Comparison of ENCODE assay signal across 22 mouse cellular contexts in genomic region chrX:144374196-144374595, GRCm38 (mm10).
"Had no signal": no experiment of that assay in that cellular context is flagged by ENCODE, and none has a peak within 500 bp of the region (broad histone marks: within the 10 kb centered on the region; RNA-seq: fewer than 3 reads in every experiment).

No protein-coding gene starts in this region.

- DNase-seq: liver, postnatal 0 days; lung, adult 2 months; lung, postnatal 14 days; lung, postnatal 36 days; retina, postnatal 1 day; right cerebral cortex, adult 18-20 months; right cerebral cortex, postnatal 25 days; right cerebral cortex, postnatal 4 days; spleen, adult 18-20 months; thymus, adult 2 months; thymus, postnatal 25 days; thymus, postnatal 4 days had no signal

- H3K4me2 ChIP-seq: lung, embryonic 15.5 days; midbrain, embryonic 11.5 days; midbrain, embryonic 13.5 days; midbrain, embryonic 15.5 days; neural tube, embryonic 12.5 days; stomach, embryonic 15.5 days had no signal

- H3K4me3 ChIP-seq: lung, embryonic 15.5 days; megakaryocyte, embryonic 14.5 days; midbrain, embryonic 13.5 days; midbrain, embryonic 15.5 days; neural tube, embryonic 12.5 days; stomach, embryonic 15.5 days had no signal

- H3K9me3 ChIP-seq: lung, embryonic 15.5 days; megakaryocyte, embryonic 14.5 days; midbrain, embryonic 15.5 days; neural tube, embryonic 12.5 days; stomach, embryonic 15.5 days had no signal

- H3K4me1 ChIP-seq: lung, embryonic 15.5 days; megakaryocyte, embryonic 14.5 days; midbrain, embryonic 13.5 days; midbrain, embryonic 15.5 days; neural tube, embryonic 12.5 days; stomach, embryonic 15.5 days had no signal

- H3K27me3 ChIP-seq: lung, embryonic 15.5 days; megakaryocyte, embryonic 14.5 days; midbrain, embryonic 13.5 days; midbrain, embryonic 15.5 days; neural tube, embryonic 12.5 days; stomach, embryonic 15.5 days had no signal

- ATAC-seq: liver, postnatal 0 days; lung, postnatal 0 days; midbrain, embryonic 13.5 days; midbrain, embryonic 15.5 days had no signal

- H3K27ac ChIP-seq: lung, embryonic 15.5 days; macrophage; midbrain, embryonic 13.5 days; midbrain, embryonic 15.5 days; neural tube, embryonic 12.5 days; stomach, embryonic 15.5 days; stomach, postnatal 0 days had no signal

- H3K36me3 ChIP-seq: midbrain, embryonic 13.5 days; midbrain, embryonic 15.5 days; neural tube, embryonic 12.5 days; stomach, embryonic 15.5 days had no signal

- H3K9ac ChIP-seq: liver, postnatal 0 days; lung, embryonic 15.5 days; midbrain, embryonic 13.5 days; midbrain, embryonic 15.5 days; neural tube, embryonic 12.5 days; stomach, embryonic 15.5 days had no signal
